Mouse (Mus musculus) forebrain, embryonic 11.5 days (tissue): Measurements from ENCODE around the gene Lhfpl1. TPM values are rescaled to one million over a fixed set of nuclear protein-coding genes. Genes with fewer than 3 reads are reported as not detected.

ENCODE experiments used
- ATAC-seq: fragments of 200-750 bp; cut with Nextera tagmentation; replicated peaks from 2 replicates; pipeline ENCODE4 v1.8.0; 2017; ENCODE audit warnings: moderate TSS enrichment; ENCODE audit not compliant: low FRiP score
- DNase-seq: peaks from one replicate; pipeline ENCODE4 v3.0.0-alpha.2; 2017; ENCODE audit warnings: low spot score
- H3K27ac ChIP-seq: fragments of 300-500 bp; sonication (generic); 2 replicates; pipeline ENCODE4 v1.5.1; 2014; ENCODE audit warnings: low read depth, low read length
- H3K27me3 ChIP-seq: fragments of 300-500 bp; sonication (generic); 2 replicates; pipeline ENCODE4 v1.6.1; 2014; ENCODE audit warnings: mild to moderate bottlenecking, low read length, mixed read lengths; ENCODE audit not compliant: control insufficient read depth, insufficient read depth
- H3K36me3 ChIP-seq: fragments of 300-500 bp; sonication (generic); 2 replicates; pipeline ENCODE4 v1.6.1; 2014; ENCODE audit warnings: mild to moderate bottlenecking, low read length, moderate library complexity, mixed read lengths; ENCODE audit not compliant: control insufficient read depth, insufficient read depth
- H3K4me1 ChIP-seq: fragments of 300-500 bp; sonication (generic); replicated peaks from 2 replicates; pipeline ENCODE4 v1.6.1; 2014; ENCODE audit warnings: low read length, mixed read lengths; ENCODE audit not compliant: control insufficient read depth, insufficient read depth
- H3K4me2 ChIP-seq: fragments of 300-500 bp; sonication (generic); 2 replicates; pipeline ENCODE4 v1.6.1; 2014; ENCODE audit warnings: low read depth, mild to moderate bottlenecking, low read length, moderate library complexity, mixed read lengths; ENCODE audit not compliant: severe bottlenecking
- H3K4me3 ChIP-seq: fragments of 300-500 bp; sonication (generic); 2 replicates; pipeline ENCODE4 v1.5.1; 2014; ENCODE audit warnings: low read depth, low read length
- H3K9ac ChIP-seq: fragments of 300-500 bp; sonication (generic); 2 replicates; pipeline ENCODE4 v1.6.1; 2014; ENCODE audit warnings: low read length
- H3K9me3 ChIP-seq: fragments of 300-500 bp; sonication (generic); 2 replicates; pipeline ENCODE4 v1.6.1; 2016; ENCODE audit warnings: low read length, mixed read lengths; ENCODE audit not compliant: control insufficient read depth
- WGBS: fragments of 180-500 bp; shearing (Covaris S2); extraction: QIAGEN DNeasy Blood & Tissue Kit; methylation state at CpG from one replicate; pipeline ENCODE4 v1.1.7; 2014; 5-methylcytosine and 5-hydroxymethylcytosine counted together
- polyA plus RNA-seq: library from polyadenylated mRNA; unstranded; fragments of >200 nt; fragmentation: Nextera tagmentation; extraction: Ambion mirVana; gene quantifications from 2 replicates; pipeline ENCODE4 v1.2.1, GENCODE M21; 2014

Lhfpl1 gene
- polyA plus RNA-seq, 1 experiment from 2014 or later: 0.09 TPM

DNA sequence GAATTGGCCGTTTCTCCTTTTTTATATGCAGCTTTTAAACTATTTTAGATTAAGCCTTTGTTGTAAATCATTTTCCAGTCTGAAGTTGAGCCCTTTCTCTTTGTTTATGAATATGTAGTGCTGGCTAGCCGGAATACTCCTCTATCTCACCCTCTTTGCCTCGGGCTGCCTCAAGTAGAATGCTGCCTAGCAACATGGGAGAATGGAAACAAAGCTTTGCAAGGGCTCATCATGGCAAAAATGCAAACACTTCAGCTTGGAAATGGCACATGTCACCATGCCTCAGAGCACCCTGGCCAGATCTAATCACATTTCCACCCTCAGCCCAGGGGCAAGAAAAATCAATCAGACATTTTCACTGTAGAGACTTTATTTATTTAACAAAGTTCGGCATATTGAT is 77.1 kb downstream of the Lhfpl1 start:
- ATAC-seq (no peak; the same call in 1 of the 2 replicates), DNase-seq (no peak)
- Histone ChIP-seq H3K27ac (no peak overlapping the region), H3K4me3 (no peak overlapping the region), H3K36me3 (no peaks in the 10 kb centered on the region), H3K9me3 (no peaks in the 10 kb centered on the region), H3K4me2 (no peak overlapping the region), H3K4me1 (no peaks in the 10 kb centered on the region), H3K27me3 (no peaks in the 10 kb centered on the region), H3K9ac (no peak overlapping the region)
- WGBS: 49% methylated on average over 4 of the region's 4 CpGs

DNA sequence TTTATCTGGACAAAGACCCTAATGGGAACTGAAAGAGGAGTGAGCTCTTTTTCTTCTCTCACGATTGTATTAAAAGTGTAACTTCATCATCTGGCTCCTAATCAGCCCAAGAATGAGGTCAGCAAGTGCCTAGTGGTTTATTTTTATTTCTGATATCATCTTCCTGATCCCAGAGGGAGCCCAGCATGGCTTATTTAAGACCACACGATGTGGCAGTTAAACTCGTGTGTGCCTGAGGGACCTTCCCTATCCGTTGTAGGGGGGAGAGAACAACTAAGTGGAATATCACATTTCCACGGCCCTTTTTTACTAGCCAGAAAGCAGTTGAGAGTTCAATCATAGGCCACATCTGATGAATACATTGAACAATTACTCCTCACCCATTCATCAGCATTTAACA is 87.1 kb downstream of the Lhfpl1 start:
- no peak for DNase-seq
- H3K9me3 ChIP-seq: no peaks in the 10 kb centered on the region
- H3K9ac ChIP-seq: no peak overlapping the region
- H3K4me1 ChIP-seq: no peaks in the 10 kb centered on the region
- no peaks in the 10 kb centered on the region for H3K36me3 ChIP-seq
- H3K27me3 ChIP-seq: no peaks in the 10 kb centered on the region
- H3K4me3 ChIP-seq: no peak overlapping the region
- H3K4me2 ChIP-seq: no peak overlapping the region
- H3K27ac ChIP-seq: no peak overlapping the region
- no peak for ATAC-seq
- 66% methylated on average over 5 of the region's 5 CpGs for WGBS

Other genes with a start within 250 kb of the Lhfpl1 start
- gene Amot, start 156.1 kb upstream of the Lhfpl1 start, polyA plus RNA-seq: 17.2 and 17.5 TPM in 2 replicates